Mouse (Mus musculus): ENCODE data around the gene Bola3. TPM values are rescaled to one million over a fixed set of nuclear protein-coding genes. Genes with fewer than 3 reads are reported as not detected.

Gene Bola3
- 10 to 100 TPM; 26.0 to 34.8 TPM for total RNA-seq (2023)

GRCm38 (mm10) chr6:83348873-83349272 lies at the start of gene Bola3:
Bola3 (plus strand) TSS chr6:83349147.

GRCm38 (mm10) chr6:83325525-83326393 lies 23.2 kb upstream of the Bola3 start, which contains the start of the genes Mthfd2 and Mob1a:
Mthfd2 (minus strand) TSS chr6:83325908.
Mob1a (plus strand) TSS chr6:83326016.

Other genes with a start within 250 kb of the Bola3 start
- 10 to 100 TPM; 19.5 to 25.7 TPM for gene Ccdc142, start 247.5 kb upstream of the Bola3 start, total RNA-seq (2023)
- gene Gm42688, start 247.5 kb upstream of the Bola3 start, total RNA-seq (2023) = 10 to 100 TPM; 13.5 to 17.0 TPM
- gene Mrpl53, start 240.1 kb upstream of the Bola3 start, total RNA-seq (2023) = 10 to 100 TPM; 29.8 to 35.3 TPM
- gene Mogs, start 233.7 kb upstream of the Bola3 start, total RNA-seq (2023) = 10 to 100 TPM; 37.3 to 49.6 TPM
- gene Wbp1, start 227.6 kb upstream of the Bola3 start, total RNA-seq (2023) = 10 to 100 TPM; 46.4 to 46.7 TPM
- 10 to 100 TPM; 35.6 to 40.9 TPM for gene Ino80b, start 223.7 kb upstream of the Bola3 start, total RNA-seq (2023)
- not detected for gene Rtkn, start 213.7 kb upstream of the Bola3 start, total RNA-seq (2023)
- gene Wdr54, start 192.8 kb upstream of the Bola3 start, total RNA-seq (2023) = 1 to 10 TPM; 1.1 to 1.8 TPM
- gene 1700003E16Rik, start 192.7 kb upstream of the Bola3 start, total RNA-seq (2023) = not detected
- gene Dctn1, start 183.2 kb upstream of the Bola3 start, total RNA-seq (2023) = 100 to 1,000 TPM; 113 to 115 TPM
- not detected for gene Slc4a5, start 129.3 kb upstream of the Bola3 start, total RNA-seq (2023)
- 10 to 100 TPM; 12.7 to 14.5 TPM for gene Mthfd2, start 23.2 kb upstream of the Bola3 start, total RNA-seq (2023)
- 100 to 1,000 TPM; 153 to 161 TPM for gene Mob1a, start 23.1 kb upstream of the Bola3 start, total RNA-seq (2023)
- 10 to 100 TPM; 82.0 to 89.5 TPM for gene Tet3, start 109.9 kb downstream of the Bola3 start, total RNA-seq (2023)
- 10 to 100 TPM; 54.7 to 81.8 TPM for gene Dguok, start 157.8 kb downstream of the Bola3 start, total RNA-seq (2023)
- not detected for gene Actg2, start 187.1 kb downstream of the Bola3 start, total RNA-seq (2023)
- gene Stambp, start 223.6 kb downstream of the Bola3 start, total RNA-seq (2023) = 10 to 100 TPM; 19.8 to 21.8 TPM